Mouse (Mus musculus) T-helper 17 cell (primary cell): ENCODE results near the gene Trim34b.
"Not testable (repeated sequence)": the region's sequence is repeated elsewhere in the genome, so short reads cannot be mapped to it uniquely, and the experiment has no call there.

Experiments used
- in situ Hi-C, 2 experiments: fragments of 300-600 bp; cut with MboI, MseI; formaldehyde crosslinking; loops; 1 replicate in 1 of 2; 2 replicates in 1 of 2; pipeline ENCODE4 v1.15.1; 2025; ENCODE audit warnings: high pct_unique_total_duplicates in 2 of 2

Trim34b gene

GRCm38 (mm10) chr7:104329171-104329570 lies at the start of gene Trim34b:
Trim34b (plus strand) TSS chr7:104329471.
- in situ Hi-C loops, result not testable (repeated sequence)

GRCm38 (mm10) chr7:104287576-104288443 lies 41.5 kb upstream of the Trim34b start, which contains the start of gene Trim5:
Trim5 (minus strand) TSS chr7:104288094.
- in situ Hi-C loops, result not testable (repeated sequence)

GRCm38 (mm10) chr7:104290641-104291040 lies 38.6 kb upstream of the Trim34b start:
- in situ Hi-C loops, result loop anchor here in 1 of 2 experiments (10.0 kb wide), 1 partner anchor 574 kb away; no protein-coding TSS in a partner anchor

GRCm38 (mm10) chr7:104291638-104292400 lies 37.5 kb upstream of the Trim34b start:
- in situ Hi-C loops, result loop anchor here in 1 of 2 experiments (10.0 kb wide), 1 partner anchor 573 kb away; no protein-coding TSS in a partner anchor

GRCm38 (mm10) chr7:104314796-104315353 lies 14.4 kb upstream of the Trim34b start:
- in situ Hi-C loops, result loop anchor here (5.0 kb wide), 2 partner anchors 37 to 42 kb away; partner anchors contain the start of gene Trim12c (in 1 of the 2)

- in situ Hi-C loops, result loop anchor here (5.0 kb wide), 2 partner anchors 37 to 42 kb away; partner anchors contain the start of gene Trim12c (in 1 of the 2)
These were observed 13.7 kb upstream of the Trim34b start, which contains the start of gene Trim12a for GRCm38 (mm10) chr7:104315369-104316080. Trim12a (minus strand) TSS chr7:104315466.

- in situ Hi-C loops, result no loop called here
These were observed 7.2 kb upstream of the Trim34b start for GRCm38 (mm10) chr7:104322028-104322427.

- in situ Hi-C loops, result loop anchor here in 1 of 2 experiments (5.0 kb wide), 1 partner anchor 73 kb away; no protein-coding TSS in a partner anchor
These were observed 6.3 kb downstream of the Trim34b start for GRCm38 (mm10) chr7:104335547-104335946.

DNA sequence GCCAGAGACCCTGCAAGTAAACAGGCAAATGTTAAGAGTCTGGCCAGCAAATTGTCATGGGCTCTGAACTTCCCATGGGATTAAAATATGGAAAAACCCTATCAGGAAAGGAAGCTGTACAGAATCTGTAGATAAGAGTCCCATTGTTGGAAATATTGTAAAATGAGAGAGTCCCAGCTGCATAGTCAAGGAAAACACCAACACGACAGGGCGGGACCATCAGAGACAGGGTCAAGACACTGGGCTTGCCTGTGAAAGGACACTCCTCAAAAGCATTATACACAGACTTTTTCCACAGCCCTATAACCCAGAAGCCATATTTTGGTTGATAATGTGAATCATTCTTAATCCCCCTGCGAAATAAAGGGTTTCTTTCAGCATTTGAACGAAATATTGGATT lies 11.5 kb downstream of the Trim34b start:
- in situ Hi-C loops, result not testable (repeated sequence)

DNA sequence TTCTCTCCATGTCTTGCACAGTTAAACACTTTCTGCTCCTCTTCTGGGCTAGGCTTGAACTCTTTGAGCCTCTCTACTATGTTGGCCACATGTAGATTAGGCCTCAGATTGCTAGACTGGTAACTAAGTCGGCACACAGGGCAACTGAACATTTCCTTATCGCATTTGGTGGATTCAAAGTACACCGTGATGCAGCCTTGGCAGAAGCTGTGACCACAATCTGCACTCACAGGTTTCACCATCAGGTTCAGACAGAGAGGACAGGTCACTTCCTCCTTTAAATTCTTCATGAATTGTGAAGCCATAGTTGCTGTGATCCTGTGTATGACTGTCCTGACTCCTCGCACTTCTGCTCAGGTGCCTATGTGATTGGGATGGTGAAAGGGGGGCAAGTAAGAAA lies 18.8 kb downstream of the Trim34b start:
- in situ Hi-C loops, result not testable (repeated sequence)

GRCm38 (mm10) chr7:104352717-104353599 lies 23.7 kb downstream of the Trim34b start, which contains the start of gene Trim12c:
Trim12c (minus strand) TSS chr7:104353362.
- in situ Hi-C loops, result loop anchor here in 1 of 2 experiments (5.0 kb wide), 1 partner anchor 36 kb away; the partner anchor contains the start of gene Trim12a

DNA sequence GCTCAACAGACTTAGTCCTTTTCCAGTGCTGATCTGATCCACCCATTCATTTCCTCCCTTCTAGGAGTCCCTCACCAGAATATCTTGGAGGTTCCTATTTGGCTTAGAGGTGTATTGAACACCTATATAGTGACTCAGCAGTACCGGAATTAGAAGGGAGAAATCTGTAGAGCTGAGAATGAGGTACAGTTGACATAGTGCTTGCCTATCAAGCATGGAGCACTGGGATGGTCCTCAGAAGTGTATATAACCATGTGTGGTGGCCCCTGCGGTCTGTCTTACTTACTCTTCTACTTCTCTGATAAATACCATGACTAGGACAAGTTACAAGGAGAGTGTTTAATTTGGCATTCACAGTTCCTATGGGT lies 24.3 kb downstream of the Trim34b start:
- in situ Hi-C loops, result loop anchor here in 1 of 2 experiments (5.0 kb wide), 1 partner anchor 36 kb away; the partner anchor contains the start of gene Trim12a

GRCm38 (mm10) chr7:104366339-104366738 lies 37.1 kb downstream of the Trim34b start:
- in situ Hi-C loops, result loop anchor here in 1 of 2 experiments (5.0 kb wide), 1 partner anchor 236 kb away; the partner anchor contains the start of gene Olfr655

GRCm38 (mm10) chr7:104369736-104370414 lies 40.6 kb downstream of the Trim34b start, which contains the start of gene Trim30b:
Trim30b (minus strand) TSS chr7:104369884.
- in situ Hi-C loops, result loop anchor here (5.0 to 10.0 kb wide), 2 partner anchors 232 to 235 kb away; partner anchors contain the start of gene Olfr655 (in 2 of the 2)
